Mouse (Mus musculus): Measurements from ENCODE around the gene Rrp1.

- TF ChIP-seq CTCF (IDR thresholded peaks at IDR 0.05; ENCODE audit: control insufficient read depth, insufficient read depth, low read length) (no peak), POLR2A (IDR thresholded peaks at IDR 0.05; ENCODE audit: borderline replicate concordance, control insufficient read depth, low read depth, low read length) (no peak)
These were observed 10.4 kb downstream of the Rrp1 start for GRCm38 (mm10) chr10:78402301-78402922.

Data from bone marrow, adult 2 months (tissue).